Mouse (Mus musculus) spleen, postnatal 10 days (tissue): Measurements from ENCODE around the gene Stfa1.
"Not testable (repeated sequence)": the region's sequence is repeated elsewhere in the genome, so short reads cannot be mapped to it uniquely, and the experiment has no call there.

ENCODE experiments used
- DNase-seq, 2 experiments: peaks; one replicate each; pipeline ENCODE4 v3.0.0; 2021 to 2022; ENCODE audit warnings: low spot score in 2 of 2

The Stfa1 gene

DNA sequence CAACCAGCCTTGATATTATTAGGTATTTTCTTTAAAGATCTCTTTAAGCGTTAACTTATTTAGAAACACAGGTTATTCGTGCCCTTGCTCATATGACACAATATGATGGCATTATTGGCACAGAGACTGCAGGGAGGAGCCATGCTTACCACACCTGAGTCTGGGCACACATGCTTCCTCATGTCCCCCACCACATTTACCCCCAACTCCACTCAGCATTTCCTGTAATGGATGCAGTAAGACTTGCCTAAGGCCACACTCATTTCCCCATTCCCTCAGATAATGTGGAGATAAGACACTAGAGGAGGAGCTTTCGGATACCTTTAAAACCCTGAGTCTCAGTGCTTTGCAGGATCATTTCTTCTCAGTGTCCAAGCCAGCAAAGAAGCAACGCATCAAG is at the start of gene Stfa1:
Gene Stfa1 (plus strand): TSS at position 156 of the 400 bp plus-strand sequence.
- DNase-seq: not testable (repeated sequence)

- DNase-seq: not testable (repeated sequence)
These were observed 16.2 kb upstream of the Stfa1 start for GRCm38 (mm10) chr16:36260585-36260984.

DNA sequence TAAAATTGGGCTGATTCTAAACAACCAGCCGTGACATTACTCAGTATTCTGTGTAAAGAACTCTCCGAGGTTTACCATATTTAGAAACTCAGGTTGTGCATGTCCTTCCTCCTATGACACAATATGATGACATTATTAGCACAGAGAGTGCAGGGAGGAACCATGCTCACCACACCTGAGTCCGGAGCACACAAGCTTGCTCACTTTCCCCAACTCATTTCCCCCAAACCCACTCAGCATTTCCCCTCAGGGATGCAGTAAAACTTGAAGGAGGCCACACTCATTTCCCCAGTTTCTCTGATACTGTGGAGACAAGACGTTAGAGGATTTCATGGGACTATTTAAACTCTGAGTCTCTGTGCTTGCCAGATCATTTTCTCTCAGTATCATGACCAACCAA is 12.4 kb downstream of the Stfa1 start:
- DNase-seq: no peak

- no peak for DNase-seq
These were observed 30.9 kb downstream of the Stfa1 start for GRCm38 (mm10) chr16:36307631-36308030.

DNA sequence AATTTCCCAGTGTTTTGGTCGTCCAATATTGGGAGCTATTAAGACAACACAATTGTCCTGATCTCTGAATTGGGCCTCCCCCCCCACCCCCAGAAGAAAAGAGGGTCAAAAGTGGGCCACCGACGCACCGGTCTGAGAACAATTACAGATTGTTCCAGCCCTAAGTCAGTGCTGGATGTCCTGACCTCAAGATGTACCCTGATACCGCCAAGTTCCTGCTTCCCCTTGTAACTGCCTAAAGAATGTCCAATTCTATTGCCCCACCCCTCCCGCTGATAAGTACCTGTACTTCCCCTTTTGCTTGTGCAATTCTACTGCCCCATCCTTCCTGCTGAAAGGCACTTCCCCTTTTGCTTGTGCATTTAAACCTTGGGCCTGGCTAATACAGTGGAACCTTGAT is 39.4 kb downstream of the Stfa1 start:
- DNase-seq: not testable (repeated sequence)

DNA sequence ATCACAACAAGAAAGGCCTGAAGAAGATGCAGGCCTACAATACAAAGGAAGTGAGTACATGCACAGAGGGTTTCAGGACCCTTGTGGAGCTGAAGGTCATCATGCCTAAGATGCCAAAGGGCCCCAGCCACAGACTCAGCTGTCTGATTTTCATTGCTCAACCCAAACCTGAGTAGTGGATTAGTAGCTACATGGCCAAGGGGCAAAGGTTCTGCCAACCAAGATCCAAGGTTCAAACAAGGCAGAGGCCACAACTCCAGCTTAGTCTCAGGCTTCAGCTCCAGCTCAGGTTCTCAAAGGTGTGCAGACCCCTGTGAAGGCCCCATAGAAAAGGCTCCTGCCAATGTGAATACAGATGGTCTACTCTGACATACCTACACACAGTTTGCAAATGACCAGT is 42.5 kb downstream of the Stfa1 start:
- DNase-seq: no peak

DNA sequence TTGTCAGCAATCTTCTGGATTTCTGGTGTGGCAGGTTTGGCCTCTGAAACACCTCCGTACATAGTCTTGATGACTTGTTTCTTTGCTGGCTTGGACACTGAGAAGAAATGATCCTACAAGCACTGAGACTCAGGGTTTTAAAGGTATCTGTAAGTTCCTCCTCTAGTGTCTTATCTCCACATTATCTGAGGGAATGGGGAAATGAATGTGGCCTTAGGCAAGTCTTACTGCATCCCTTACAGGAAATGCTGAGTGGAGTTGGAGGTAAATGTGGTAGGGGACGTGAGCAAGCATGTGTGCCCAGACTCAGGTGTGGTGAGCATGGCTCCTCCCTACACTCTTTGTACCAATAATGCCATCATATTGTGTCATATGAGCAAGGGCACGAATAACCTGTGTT is 57.5 kb downstream of the Stfa1 start, which contains the start of gene BC117090:
Gene BC117090 (minus strand): TSS at position 101 of the 400 bp plus-strand sequence.
- DNase-seq: no peak
